Mouse (Mus musculus): ENCODE results near the gene Agpat4. TPM values are rescaled to one million over a fixed set of nuclear protein-coding genes. Genes with fewer than 3 reads are reported as not detected.

Gene Agpat4
- polyA plus RNA-seq, 1 experiment from 2014 or later, result 39.9 TPM

DNA sequence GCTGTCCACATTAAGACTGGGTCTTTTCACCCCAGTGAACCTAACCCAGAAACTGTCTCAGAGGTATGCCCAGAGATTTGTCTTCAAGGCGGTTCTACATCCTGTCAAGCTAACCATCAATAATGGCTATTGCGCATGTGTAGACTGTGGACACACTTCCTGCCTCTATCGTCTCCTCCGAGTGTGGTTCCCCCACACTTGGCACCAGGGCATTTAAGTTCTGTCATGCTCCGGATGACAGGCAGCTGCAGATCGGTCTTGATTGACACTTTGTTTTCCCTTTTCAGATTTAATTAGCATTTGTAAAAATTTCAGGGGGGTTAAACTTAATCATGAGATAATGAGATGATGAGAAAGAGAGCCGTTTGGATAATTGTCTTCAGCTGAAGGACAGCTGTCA is 56.4 kb downstream of the Agpat4 start:
- no peaks in the 10 kb centered on the region for H3K27me3 ChIP-seq
- peaks cover 32% of the 10 kb centered on the region for H3K36me3 ChIP-seq
- H3K27ac ChIP-seq, result no peak overlapping the region
- 72% methylated on average over 7 of the region's 7 CpGs for WGBS
- no peak overlapping the region for H3K9ac ChIP-seq
- H3K9me3 ChIP-seq, result peaks cover 9% of the 10 kb centered on the region
- H3K4me2 ChIP-seq, result no peak overlapping the region
- H3K4me1 ChIP-seq, result 0 out of 2 replicates have a peak, but pooled peaks cover 5% of the 10 kb centered on the region
- H3K4me3 ChIP-seq, result no peak overlapping the region
- ATAC-seq (ENCODE audit: insufficient number of reproducible peaks, insufficient read depth, low FRiP score, low TSS enrichment, low read depth), result no peak

DNA sequence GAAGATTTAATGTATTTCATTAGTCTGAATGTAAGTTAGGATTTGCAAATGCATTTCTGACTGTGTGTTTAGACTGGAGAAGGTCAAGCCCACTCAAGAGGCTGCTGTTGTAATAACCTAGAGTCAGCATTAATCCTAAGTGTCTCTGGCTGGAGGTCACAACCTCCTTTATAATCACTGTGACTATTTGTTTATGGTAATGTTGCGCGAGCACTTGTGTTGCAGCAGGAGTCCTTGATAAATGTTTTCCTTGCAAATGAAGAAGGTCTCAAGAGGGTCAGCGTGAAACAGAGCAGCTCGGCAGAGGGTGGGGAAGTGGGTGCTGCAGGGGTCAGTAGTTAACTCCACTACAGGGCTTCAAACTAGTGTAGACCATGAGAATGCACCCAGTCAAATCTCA is 57.1 kb downstream of the Agpat4 start:
- no peak overlapping the region for H3K9ac ChIP-seq
- H3K4me3 ChIP-seq, result no peak overlapping the region
- no peak overlapping the region for H3K4me2 ChIP-seq
- no peaks in the 10 kb centered on the region for H3K27me3 ChIP-seq
- peaks cover 9% of the 10 kb centered on the region for H3K9me3 ChIP-seq
- 0 out of 2 replicates have a peak, but pooled peaks cover under 1% of the 10 kb centered on the region for H3K4me1 ChIP-seq
- H3K36me3 ChIP-seq, result peaks cover 32% of the 10 kb centered on the region
- WGBS, result 88% methylated on average over 4 of the region's 4 CpGs
- no peak overlapping the region for H3K27ac ChIP-seq
- no peak for ATAC-seq (ENCODE audit: insufficient number of reproducible peaks, insufficient read depth, low FRiP score, low TSS enrichment, low read depth)

DNA sequence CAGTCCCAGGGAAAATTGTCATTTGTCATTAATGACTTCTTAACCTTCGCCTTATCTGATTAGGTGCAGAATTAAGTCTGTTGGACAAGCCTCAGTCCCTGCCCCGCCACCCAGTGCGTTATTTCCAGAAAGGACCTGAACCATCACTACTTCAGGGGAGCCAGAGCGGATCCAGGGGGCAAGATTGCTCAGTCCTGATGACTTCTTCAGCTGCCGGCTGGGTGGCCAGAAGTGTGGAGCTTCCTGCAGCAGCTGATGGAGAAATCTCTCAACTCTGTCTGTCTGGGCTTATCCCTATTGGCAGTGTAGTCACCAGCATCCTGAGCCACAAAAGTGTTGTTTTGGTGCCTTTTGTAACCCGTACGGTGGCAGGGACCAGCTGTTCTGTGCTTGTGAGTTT is 60.8 kb downstream of the Agpat4 start:
- H3K36me3 ChIP-seq, result peaks cover 25% of the 10 kb centered on the region
- peaks cover 9% of the 10 kb centered on the region for H3K9me3 ChIP-seq
- 91% methylated on average over 7 of the region's 7 CpGs for WGBS
- no peaks in the 10 kb centered on the region for H3K27me3 ChIP-seq
- no peak overlapping the region for H3K4me3 ChIP-seq
- ATAC-seq (ENCODE audit: insufficient number of reproducible peaks, insufficient read depth, low FRiP score, low TSS enrichment, low read depth), result no peak
- H3K4me2 ChIP-seq, result no peak overlapping the region
- 0 out of 2 replicates have a peak, but pooled peaks cover 4% of the 10 kb centered on the region for H3K4me1 ChIP-seq
- H3K27ac ChIP-seq, result no peak overlapping the region
- H3K9ac ChIP-seq, result no peak overlapping the region

DNA sequence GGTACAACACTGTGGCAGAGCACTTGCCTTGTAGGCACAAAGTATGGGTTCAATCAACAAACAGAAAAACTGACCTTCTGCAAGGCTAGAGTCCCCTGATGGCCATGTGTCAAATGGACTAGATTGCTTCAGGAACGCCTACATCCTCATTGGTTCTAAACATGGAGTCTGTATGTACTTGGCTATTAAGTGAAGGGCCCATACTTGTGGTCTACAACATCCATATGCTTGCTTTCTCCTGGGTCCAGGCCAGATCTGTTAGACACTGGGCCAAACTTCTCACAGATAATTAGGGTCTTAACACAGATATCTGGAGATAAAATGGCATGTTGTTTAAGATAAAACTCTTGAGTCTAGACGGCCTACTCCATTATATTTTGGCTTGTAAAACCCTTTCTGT is 61.3 kb downstream of the Agpat4 start:
- 85% methylated on average over 2 of the region's 2 CpGs for WGBS
- no peak overlapping the region for H3K9ac ChIP-seq
- ATAC-seq (ENCODE audit: insufficient number of reproducible peaks, insufficient read depth, low FRiP score, low TSS enrichment, low read depth), result no peak
- peaks cover 21% of the 10 kb centered on the region for H3K36me3 ChIP-seq
- H3K4me3 ChIP-seq, result no peak overlapping the region
- H3K27me3 ChIP-seq, result no peaks in the 10 kb centered on the region
- no peak overlapping the region for H3K4me2 ChIP-seq
- H3K9me3 ChIP-seq, result peaks cover 9% of the 10 kb centered on the region
- 0 out of 2 replicates have a peak, but pooled peaks cover 4% of the 10 kb centered on the region for H3K4me1 ChIP-seq
- H3K27ac ChIP-seq, result no peak overlapping the region

DNA sequence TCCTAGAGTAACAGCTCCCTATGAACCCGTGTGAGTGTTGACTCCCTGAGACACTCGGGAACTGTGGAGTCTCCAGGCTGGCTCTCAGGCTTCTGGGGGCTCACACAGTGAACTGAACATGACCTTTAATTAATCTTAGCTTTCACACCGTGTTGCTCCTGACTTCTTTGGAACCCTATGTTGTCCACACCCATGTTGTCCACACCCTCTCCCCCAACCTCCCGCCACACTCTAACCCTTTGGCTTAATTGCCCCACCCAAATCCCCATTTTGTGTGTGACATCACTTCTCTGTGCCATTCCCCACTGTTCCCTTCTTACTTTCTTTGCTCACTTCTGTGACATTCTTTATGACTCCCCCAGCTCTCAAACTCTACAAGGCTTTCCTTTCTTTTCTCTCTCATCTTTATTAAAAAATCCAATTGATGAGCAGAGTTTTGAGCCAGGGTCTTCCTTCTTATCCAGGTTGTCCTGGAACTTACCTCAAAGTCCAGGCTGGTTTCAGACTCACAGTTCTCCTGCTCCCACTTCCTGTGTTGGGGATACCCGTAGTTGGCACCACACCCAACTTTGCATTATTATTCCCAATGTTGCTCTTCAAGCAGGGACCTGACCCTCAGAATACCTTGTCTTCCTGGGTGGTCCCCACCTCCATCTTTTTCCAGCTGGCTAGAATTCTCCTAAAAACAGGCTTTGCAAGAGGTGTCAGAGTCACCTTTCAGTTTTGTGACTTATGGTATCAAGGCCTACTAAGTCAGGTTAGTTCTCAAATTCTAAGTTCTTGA is 64.4 kb downstream of the Agpat4 start:
- Histone ChIP-seq H3K9ac (no peak overlapping the region), H3K27ac (no peak overlapping the region), H3K4me2 (no peak overlapping the region), H3K27me3 (no peaks in the 10 kb centered on the region), H3K4me1 (peaks cover 14% of the 10 kb centered on the region), H3K4me3 (no peak overlapping the region), H3K9me3 (no peaks in the 10 kb centered on the region), H3K36me3 (peaks cover 7% of the 10 kb centered on the region)
- ATAC-seq (ENCODE audit: insufficient number of reproducible peaks, insufficient read depth, low FRiP score, low TSS enrichment, low read depth), result no peak
- 77% methylated on average over 5 of the region's 5 CpGs for WGBS

DNA sequence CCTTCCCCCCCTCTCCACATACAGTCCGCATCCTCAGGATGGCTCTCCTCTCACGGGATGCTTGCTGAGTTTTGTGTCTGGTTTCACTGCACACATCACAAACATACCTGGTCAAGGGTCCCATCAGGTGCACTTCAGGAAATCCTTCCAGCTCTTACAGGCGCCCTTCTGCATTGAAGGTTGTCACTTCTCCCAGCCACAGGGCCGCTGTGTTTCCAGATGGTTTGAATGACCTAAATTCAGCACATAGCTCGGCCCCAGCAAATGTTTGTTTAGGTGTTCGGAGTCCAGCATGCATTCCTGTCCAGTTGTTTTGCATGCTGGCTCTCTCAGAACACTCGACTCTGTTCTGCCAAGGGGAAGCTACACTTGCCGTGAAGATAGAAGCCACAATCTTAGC is 65.8 kb downstream of the Agpat4 start:
- Histone ChIP-seq H3K27ac (no peak overlapping the region), H3K36me3 (peaks cover 10% of the 10 kb centered on the region), H3K27me3 (no peaks in the 10 kb centered on the region), H3K9ac (no peak overlapping the region), H3K4me1 (peaks cover 14% of the 10 kb centered on the region), H3K9me3 (no peaks in the 10 kb centered on the region), H3K4me2 (no peak overlapping the region), H3K4me3 (no peak overlapping the region)
- ATAC-seq (ENCODE audit: insufficient number of reproducible peaks, insufficient read depth, low FRiP score, low TSS enrichment, low read depth), result no peak
- 65% methylated on average over 8 of the region's 8 CpGs for WGBS

DNA sequence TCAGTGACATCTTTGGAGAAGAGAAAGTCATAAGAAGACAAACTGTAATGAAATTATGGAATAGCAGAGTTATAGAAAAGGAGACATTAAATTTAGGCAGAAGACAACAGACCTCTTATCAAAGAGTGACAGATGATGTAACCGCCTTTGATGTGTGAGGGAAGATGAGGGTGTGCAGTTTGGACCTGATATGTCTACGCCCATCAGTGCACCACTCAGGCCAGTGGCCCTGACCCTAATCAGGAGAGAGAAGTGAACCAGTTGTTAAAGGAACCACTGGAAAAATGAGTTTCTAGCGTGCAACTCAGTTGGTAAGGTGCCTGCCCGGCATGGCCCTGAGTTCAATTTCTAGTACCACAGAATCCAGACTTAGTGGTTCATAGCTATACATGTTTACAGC is 67.4 kb downstream of the Agpat4 start:
- ATAC-seq (ENCODE audit: insufficient number of reproducible peaks, insufficient read depth, low FRiP score, low TSS enrichment, low read depth), result no peak
- peaks cover 11% of the 10 kb centered on the region for H3K4me1 ChIP-seq
- H3K27ac ChIP-seq, result no peak overlapping the region
- H3K4me2 ChIP-seq, result no peak overlapping the region
- no peak overlapping the region for H3K9ac ChIP-seq
- H3K27me3 ChIP-seq, result no peaks in the 10 kb centered on the region
- 92% methylated on average over 4 of the region's 4 CpGs for WGBS
- H3K9me3 ChIP-seq, result no peaks in the 10 kb centered on the region
- H3K36me3 ChIP-seq, result 0 out of 2 replicates have a peak, but pooled peaks cover 5% of the 10 kb centered on the region
- no peak overlapping the region for H3K4me3 ChIP-seq

DNA sequence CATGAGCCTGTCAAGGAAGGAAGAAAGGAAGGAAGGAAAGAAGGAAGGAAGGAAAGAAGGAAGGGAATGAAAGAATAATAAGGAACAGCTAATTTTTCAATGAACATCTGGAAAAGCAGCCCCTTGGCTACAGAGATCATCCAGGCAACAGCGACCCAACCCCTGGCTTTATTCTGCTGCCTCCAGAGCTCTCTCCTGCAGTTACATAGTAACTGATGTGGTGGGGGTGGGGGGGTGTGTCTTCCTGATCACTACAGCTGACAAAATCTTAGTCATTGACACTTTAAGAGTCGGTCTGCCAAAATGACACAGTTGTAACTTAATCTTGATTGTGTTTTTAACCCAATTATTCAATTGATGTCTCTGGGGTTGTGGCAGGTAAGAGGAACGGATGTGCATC is 67.8 kb downstream of the Agpat4 start:
- H3K36me3 ChIP-seq, result 0 out of 2 replicates have a peak, but pooled peaks cover 5% of the 10 kb centered on the region
- H3K27me3 ChIP-seq, result no peaks in the 10 kb centered on the region
- ATAC-seq (ENCODE audit: insufficient number of reproducible peaks, insufficient read depth, low FRiP score, low TSS enrichment, low read depth), result no peak
- 57% methylated on average over 3 of the region's 3 CpGs for whole genome bisulfite sequencing
- H3K9me3 ChIP-seq, result no peaks in the 10 kb centered on the region
- H3K4me1 ChIP-seq, result peaks cover 10% of the 10 kb centered on the region
- no peak overlapping the region for H3K4me2 ChIP-seq
- no peak overlapping the region for H3K4me3 ChIP-seq
- H3K27ac ChIP-seq, result no peak overlapping the region
- H3K9ac ChIP-seq, result no peak overlapping the region

DNA sequence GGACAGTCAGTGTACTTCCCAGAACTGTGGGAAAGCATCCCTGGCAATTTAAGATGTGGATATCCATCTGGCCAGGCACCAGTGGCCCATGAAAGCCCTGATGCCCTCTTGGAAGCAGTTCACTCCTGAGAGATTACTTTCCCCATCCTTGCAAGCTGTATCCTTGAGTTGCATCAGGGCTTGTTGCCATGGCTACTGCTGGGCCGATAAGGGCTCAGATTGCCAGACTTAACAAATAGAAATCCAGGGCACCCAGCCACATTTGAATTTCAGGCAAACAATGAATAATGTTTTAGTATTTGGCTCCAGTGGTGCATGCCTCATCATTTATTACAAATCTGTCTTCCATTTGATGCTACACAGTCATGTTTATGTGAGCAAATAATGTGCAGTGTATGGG is 69.3 kb downstream of the Agpat4 start:
- no peak overlapping the region for H3K27ac ChIP-seq
- no peak overlapping the region for H3K4me3 ChIP-seq
- no peak overlapping the region for H3K9ac ChIP-seq
- no peak overlapping the region for H3K4me2 ChIP-seq
- H3K27me3 ChIP-seq, result no peaks in the 10 kb centered on the region
- 0 out of 2 replicates have a peak, but pooled peaks cover 5% of the 10 kb centered on the region for H3K36me3 ChIP-seq
- WGBS, result 59% methylated on average over 1 of the region's 1 CpGs
- ATAC-seq (ENCODE audit: insufficient number of reproducible peaks, insufficient read depth, low FRiP score, low TSS enrichment, low read depth), result no peak
- peaks cover 10% of the 10 kb centered on the region for H3K4me1 ChIP-seq
- no peaks in the 10 kb centered on the region for H3K9me3 ChIP-seq

DNA sequence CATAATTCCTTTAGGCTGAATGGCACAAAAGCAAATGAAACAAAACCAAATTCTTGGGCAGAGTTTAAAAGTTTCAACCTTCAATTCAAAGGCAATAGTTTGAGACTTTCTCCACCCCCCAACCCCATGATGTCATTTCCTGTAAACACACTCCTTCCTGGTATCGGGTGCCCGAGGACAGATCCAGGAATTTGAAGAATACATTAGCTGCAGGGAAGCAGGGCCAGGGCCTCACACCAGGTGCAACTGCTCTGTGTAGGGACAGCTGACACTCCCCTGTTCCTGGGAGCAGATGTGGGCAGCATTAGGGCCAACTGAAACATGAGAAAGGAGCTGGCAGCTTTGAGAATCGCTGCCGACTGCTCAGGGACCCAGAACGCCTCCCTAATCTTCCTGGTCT is 76.6 kb downstream of the Agpat4 start:
- H3K27ac ChIP-seq, result peak overlapping the region; percentile 71
- H3K4me3 ChIP-seq, result no peak overlapping the region
- no peaks in the 10 kb centered on the region for H3K27me3 ChIP-seq
- ATAC-seq (ENCODE audit: insufficient number of reproducible peaks, insufficient read depth, low FRiP score, low TSS enrichment, low read depth), result no peak
- 0 out of 2 replicates have a peak, but pooled peaks cover 6% of the 10 kb centered on the region for H3K36me3 ChIP-seq
- H3K4me1 ChIP-seq, result peaks cover 24% of the 10 kb centered on the region
- 5% methylated on average over 5 of the region's 5 CpGs for WGBS
- peak overlapping the region; percentile 30 for H3K4me2 ChIP-seq
- H3K9me3 ChIP-seq, result no peaks in the 10 kb centered on the region
- H3K9ac ChIP-seq, result no peak overlapping the region

DNA sequence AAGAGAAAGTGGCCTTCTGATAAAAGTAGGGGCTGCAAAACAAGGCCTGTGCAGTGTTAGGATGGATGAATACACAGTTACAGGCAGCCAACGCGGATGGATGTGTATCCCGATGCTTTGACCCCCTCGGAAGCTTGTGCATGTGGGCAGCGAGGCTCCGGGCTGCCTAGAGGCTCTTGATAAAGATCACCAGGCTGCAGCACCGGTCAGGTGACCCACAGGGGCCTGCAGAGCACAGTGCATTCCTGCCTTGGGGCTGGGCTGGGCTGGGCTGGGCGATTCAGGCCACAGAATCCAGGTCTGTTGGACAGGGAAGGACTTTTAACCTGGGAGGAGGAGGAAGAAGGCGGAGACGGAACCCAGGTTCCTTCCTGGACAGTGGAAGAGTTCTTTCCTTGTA is 77.1 kb downstream of the Agpat4 start:
- 0 out of 2 replicates have a peak, but pooled peaks have one; percentile 20 for ATAC-seq (ENCODE audit: insufficient number of reproducible peaks, insufficient read depth, low FRiP score, low TSS enrichment, low read depth)
- H3K36me3 ChIP-seq, result 0 out of 2 replicates have a peak, but pooled peaks cover 6% of the 10 kb centered on the region
- H3K27ac ChIP-seq, result peak overlapping the region; percentile 71
- no peaks in the 10 kb centered on the region for H3K27me3 ChIP-seq
- 34% methylated on average over 10 of the region's 10 CpGs for WGBS
- H3K4me1 ChIP-seq, result peaks cover 28% of the 10 kb centered on the region
- H3K4me2 ChIP-seq, result peak overlapping the region; percentile 30
- 0 out of 2 replicates have a peak overlapping the region, but pooled peaks have one; percentile 27 for H3K9ac ChIP-seq
- no peak overlapping the region for H3K4me3 ChIP-seq
- no peaks in the 10 kb centered on the region for H3K9me3 ChIP-seq

DNA sequence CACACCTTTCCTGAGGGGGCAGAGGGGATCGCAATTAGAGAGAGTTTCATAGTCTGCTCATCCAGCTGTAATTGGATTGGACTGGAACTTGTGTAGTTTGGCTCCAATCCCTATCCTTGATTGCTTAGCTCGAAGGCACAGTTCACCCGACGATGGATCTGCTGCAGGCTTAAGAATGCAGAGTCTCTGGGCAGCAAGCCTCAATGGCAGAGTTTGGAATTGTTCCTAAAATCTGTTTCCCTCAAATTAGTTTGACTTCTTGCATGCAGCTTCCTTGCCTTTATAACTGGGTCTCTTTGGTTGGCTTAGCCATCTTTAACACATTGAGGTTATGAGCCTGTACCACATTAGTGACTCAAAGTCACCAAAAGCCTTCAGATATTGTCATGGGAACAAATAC is 81.4 kb downstream of the Agpat4 start:
- WGBS, result 29% methylated on average over 4 of the region's 4 CpGs
- Histone ChIP-seq H3K27me3 (no peaks in the 10 kb centered on the region), H3K4me1 (peaks cover 60% of the 10 kb centered on the region)

More for the DNA sequence above, 81.4 kb downstream of the Agpat4 start:
- peak overlapping the region; percentile 68 for H3K27ac ChIP-seq
- no peak overlapping the region for H3K9ac ChIP-seq
- H3K9me3 ChIP-seq, result no peaks in the 10 kb centered on the region
- H3K4me2 ChIP-seq, result no peak overlapping the region
- H3K36me3 ChIP-seq, result 0 out of 2 replicates have a peak, but pooled peaks cover 6% of the 10 kb centered on the region
- ATAC-seq (ENCODE audit: insufficient number of reproducible peaks, insufficient read depth, low FRiP score, low TSS enrichment, low read depth), result no peak
- no peak overlapping the region for H3K4me3 ChIP-seq
